Mouse (Mus musculus) natural killer cell, adult 2 months (primary cell): ENCODE measurements around the gene Abcb8.

Experiments used
- DNase-seq, 2 experiments: peaks; one replicate each; pipeline ENCODE4 v3.0.0; 2022; ENCODE audit warnings: low spot score in 2 of 2

Gene Abcb8

GRCm38 (mm10) chr5:24425421-24426036 is 32.1 kb downstream of the Abcb8 start:
- DNase-seq: no peak

DNA sequence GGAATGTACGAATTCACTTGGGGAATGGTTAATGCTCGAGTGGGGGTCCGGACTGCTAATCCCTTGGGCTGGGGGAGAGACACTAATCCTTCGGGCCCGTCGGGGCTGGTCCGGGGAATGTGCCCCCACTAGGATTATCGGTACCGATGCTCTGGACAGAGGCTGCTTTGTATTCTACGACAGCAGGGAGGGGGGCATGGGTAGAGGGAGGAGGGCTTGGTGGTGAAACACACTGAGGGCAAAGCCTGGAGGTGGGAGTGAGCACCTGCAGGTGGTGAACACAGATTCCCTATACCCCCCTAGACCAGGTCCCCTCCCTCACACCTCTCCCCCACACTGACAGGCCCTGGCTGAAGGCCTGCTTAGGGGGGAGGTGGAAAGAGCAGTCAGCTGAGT is 32.6 kb downstream of the Abcb8 start:
- no peak for DNase-seq

- no peak for DNase-seq
These were observed 33.3 kb downstream of the Abcb8 start for GRCm38 (mm10) chr5:24426556-24427284.

GRCm38 (mm10) chr5:24427285-24427633 is 33.8 kb downstream of the Abcb8 start:
- no peak for DNase-seq

DNA sequence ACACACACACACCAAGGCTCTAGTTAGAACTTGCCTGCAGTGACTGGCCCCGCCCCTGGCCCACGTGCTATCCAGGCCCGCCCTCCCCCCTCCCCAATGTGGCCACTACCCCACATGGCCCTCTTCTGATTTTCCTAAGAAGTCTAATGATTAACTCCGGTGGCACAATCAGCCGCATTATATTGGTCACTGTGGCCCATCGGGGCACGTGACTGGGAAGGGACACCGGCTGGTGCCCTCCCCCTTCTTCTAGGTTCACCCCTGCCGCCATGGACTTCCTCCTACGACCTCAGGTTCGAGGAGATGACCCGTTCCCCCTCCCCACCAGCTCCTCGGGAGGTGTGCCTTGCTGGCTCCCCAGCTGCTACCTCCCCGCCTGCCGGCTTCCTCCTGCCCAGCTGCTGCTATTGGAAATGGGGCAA is 34.5 kb downstream of the Abcb8 start:
- no peak for DNase-seq

- no peak for DNase-seq
These were observed 35.1 kb downstream of the Abcb8 start for GRCm38 (mm10) chr5:24428596-24428995.

DNA sequence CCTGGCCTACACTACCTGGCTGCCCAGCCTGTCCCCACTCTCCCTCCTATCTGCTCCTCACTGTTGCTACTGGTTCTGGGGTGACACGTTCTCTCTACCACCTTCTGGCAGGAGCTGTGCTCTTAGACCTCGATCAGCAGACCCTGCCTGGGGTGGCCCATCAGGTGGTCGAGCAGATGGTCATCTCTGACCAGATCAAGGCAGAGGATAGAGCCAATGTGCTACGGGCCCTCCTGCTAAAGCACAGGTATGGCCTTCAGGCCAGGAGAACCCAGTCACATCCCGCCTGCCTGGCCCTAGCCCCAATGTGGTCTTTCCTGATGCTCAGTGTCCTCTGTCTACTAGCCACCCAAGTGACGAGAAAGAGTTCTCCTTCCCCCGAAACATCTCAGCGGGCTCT is 40.5 kb downstream of the Abcb8 start:
- DNase-seq: no peak

DNA sequence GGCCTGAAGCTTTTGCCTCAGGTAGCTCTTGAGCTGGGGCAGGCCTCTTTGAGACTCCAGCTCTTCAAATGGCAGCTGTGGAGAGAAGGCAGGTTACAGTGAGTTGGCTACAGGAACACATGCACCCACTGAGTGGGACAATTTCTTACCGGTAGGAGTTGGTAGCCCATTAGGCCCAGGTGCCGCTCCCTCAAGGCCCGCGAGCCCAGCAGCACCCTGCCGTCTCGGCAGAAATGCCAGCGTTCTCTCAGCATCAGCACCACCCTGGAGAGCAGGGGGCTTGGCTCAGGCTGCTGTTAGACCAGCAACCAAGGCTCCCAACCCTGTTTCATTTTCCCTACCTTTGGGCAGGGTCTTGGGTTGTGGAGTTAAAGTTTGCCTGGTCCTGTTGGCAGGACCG is 47.7 kb downstream of the Abcb8 start:
- DNase-seq: no peak

GRCm38 (mm10) chr5:24442029-24442428 is 48.6 kb downstream of the Abcb8 start:
- DNase-seq: no peak

- no peak for DNase-seq
These were observed 49.7 kb downstream of the Abcb8 start for GRCm38 (mm10) chr5:24443204-24443603.

- no peak for DNase-seq
These were observed 50.5 kb downstream of the Abcb8 start for GRCm38 (mm10) chr5:24443927-24444326.

DNA sequence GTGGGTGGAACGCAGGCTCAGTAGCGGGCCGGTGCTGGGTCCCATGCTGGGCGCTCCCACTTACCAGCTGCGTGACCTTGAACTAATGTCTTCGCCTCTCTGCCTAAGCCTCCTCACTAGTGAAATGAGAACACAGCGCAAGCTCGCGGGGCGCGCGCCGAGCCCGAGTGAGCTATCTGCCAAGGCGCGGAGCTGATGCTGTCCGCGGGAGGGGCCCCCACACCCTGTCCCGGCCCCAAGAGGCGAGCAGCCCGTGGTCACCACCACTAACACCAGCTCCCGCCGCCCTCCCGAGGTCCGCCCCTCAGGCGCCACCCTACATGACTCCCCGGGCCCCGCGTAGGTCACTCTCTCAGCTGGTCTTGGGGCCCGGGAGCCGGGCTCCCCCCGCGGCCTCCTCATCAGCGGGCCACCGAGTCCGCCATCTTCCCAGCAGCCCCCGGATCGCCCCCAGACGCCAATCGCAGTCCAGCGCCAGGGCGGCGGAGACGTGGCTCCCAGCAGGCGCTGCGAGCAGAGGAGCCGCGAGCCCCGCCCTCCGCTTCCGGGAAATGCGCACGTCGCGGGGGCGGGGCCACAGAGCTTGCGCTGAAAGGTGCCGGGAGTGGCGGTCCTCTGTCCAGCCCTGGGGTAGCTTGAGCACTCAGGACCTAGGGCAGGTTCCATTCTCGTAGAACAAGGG is 51.4 kb downstream of the Abcb8 start, which contains the start of gene Fastk:
Gene Fastk, minus strand, starts transcription at position 542 of the 682 bp plus-strand sequence.
- DNase-seq: peak; percentile 87 to 88

GRCm38 (mm10) chr5:24445428-24446080 is 52.1 kb downstream of the Abcb8 start:
- DNase-seq: no peak

DNA sequence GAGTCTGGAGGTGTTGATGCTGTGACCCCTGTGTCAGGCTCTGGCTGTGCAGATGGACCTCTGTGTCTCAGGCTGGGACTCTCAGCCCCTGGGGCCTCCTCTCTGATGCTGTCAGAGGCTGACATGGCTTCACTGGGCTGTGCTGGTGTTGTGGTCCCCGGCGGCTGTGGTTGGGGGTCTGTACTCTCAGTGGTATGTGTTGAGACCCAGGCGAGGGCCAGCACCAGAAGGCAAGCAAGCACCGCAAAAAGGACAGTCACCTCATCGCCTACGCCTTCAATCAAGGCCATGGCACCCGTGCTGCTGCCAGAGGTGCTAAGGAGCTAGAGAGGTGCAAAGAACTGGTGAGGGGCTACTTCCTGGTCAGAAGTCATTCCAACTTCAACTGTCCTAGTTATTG is 53.2 kb downstream of the Abcb8 start:
- DNase-seq: no peak

GRCm38 (mm10) chr5:24447624-24448298 is 54.3 kb downstream of the Abcb8 start, which contains the start of gene Tmub1:
Tmub1 (minus strand) TSS chr5:24447854.
- DNase-seq: peak; percentile 77 to 84

GRCm38 (mm10) chr5:24451264-24452029 is 58.0 kb downstream of the Abcb8 start:
- peak; percentile 68 to 72 for DNase-seq

- no peak for DNase-seq
These were observed 58.7 kb downstream of the Abcb8 start, which contains the start of gene Agap3 for GRCm38 (mm10) chr5:24452030-24452690. Agap3 (plus strand) TSS chr5:24452177.

GRCm38 (mm10) chr5:24452691-24453233 is 59.3 kb downstream of the Abcb8 start:
- peak in 1 of 2 experiments; percentile 11 for DNase-seq

DNA sequence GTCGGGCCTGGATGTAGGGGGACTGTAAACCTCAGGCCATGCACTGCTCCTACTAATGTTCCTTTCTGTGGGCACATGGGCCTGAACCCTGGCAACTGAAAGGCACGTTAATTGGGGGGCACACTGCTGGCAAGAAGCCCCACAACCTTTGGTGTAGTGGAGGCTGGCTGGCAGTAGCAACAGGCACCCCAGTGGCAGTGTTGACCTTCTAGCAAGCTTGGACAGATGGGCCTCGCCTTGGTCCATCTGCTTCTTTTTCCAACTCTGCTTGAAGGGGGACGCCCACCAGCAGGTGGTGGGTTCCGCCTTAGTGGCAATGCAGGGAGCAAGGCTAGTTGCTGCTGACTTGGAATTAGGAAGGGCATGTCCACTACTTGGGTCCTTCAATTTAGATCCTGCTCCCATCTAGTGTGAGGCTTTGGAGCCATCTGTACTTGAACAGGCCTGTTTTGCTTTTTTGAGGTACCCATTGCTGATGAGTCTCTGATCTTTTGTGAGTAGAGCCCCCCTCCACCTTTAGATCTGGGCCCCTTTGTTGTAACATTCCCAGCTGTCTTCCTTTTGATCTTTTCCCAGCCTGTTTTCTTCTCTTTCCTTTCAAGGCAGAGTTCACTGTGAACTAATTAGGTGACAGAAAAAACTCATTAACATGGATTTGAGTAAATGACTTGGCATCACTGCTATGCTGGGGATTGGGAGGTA is 60.0 kb downstream of the Abcb8 start:
- no peak for DNase-seq

DNA sequence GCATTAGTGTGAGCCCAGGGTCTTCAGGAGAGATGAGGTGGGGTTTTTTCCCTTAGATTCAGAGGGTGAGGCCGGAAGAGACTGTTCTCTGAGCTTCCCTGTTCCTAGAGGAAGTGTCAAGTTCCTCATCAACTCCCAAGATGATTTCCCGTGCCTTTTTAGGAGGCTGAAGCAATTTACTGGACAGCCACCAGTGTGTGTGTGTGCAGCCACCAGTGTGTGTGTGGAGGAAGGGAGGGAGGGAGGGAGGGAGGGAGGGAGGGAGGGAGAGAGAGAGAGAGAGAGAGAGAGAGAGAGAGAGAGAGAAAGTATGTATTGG is 60.5 kb downstream of the Abcb8 start:
- no peak for DNase-seq
